Mouse (Mus musculus): ENCODE measurements around the gene Pgpep1. TPM values are rescaled to one million over a fixed set of nuclear protein-coding genes. Genes with fewer than 3 reads are reported as not detected.

Gene Pgpep1
- polyA plus RNA-seq, 1 experiment from 2014 or later: 84.2 TPM

DNA sequence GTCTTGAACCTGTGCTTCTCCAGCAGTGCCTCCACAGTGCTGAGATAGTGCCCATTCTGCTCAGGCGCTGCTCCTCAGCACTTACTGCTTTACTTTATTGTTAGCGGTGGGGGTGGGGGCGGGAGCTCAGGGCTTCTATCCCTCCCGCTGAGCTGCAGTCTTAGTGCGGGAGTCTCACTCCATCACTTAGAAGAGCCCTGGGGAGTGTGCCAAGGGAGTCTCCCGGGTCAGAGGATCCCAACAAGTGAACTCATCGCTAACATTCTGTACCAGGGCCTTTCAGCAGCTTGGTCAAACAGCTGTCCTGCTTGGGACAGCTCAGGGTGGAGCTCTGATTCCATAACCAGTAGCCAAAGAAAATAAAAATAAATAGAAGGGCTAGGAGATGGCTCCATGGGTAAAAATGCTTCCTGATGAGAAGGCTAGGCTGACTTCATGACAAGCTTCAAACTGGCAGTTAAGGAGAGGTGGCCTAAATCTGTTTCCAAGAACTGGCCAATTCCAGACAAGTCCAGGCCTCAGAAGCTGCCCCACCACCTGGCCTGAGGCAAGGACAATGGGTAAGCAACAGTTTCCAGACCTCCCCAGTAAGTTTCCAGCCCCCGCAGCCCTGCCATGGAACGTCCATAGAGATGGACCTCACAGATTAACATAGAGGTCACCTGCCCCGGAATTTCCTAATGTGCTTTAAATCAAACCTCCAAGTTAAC lies 11.6 kb upstream of the Pgpep1 start:
- peak overlapping the region; percentile 83; the same call in 1 of the 2 replicates for H3K27ac ChIP-seq
- H3K4me3 ChIP-seq (replicated peaks; ENCODE audit: low read depth, low read length): no peak overlapping the region
- peaks cover 3% of the 10 kb centered on the region; the same call in 1 of the 2 replicates for H3K36me3 ChIP-seq (ENCODE audit: insufficient read depth, low read length)
- no peak overlapping the region for H3K4me2 ChIP-seq (ENCODE audit: low read length)
- H3K9ac ChIP-seq (ENCODE audit: low read depth, low read length): no peak overlapping the region
- TF ChIP-seq CTCF (IDR thresholded peaks at IDR 0.05; ENCODE audit: low read depth): no peak
- H3K9me3 ChIP-seq (replicated peaks; ENCODE audit: low read length): no peaks in the 10 kb centered on the region
- WGBS: 60% methylated on average over 10 of the region's 10 CpGs
- H3K27me3 ChIP-seq (ENCODE audit: insufficient read depth, low read length): no peaks in the 10 kb centered on the region
- no peak for ATAC-seq (replicated peaks; ENCODE audit: low FRiP score, low read depth)
- DNase-seq (ENCODE audit: low spot score): no peak
- H3K4me1 ChIP-seq (replicated peaks; ENCODE audit: insufficient read depth, low read length): peaks cover 18% of the 10 kb centered on the region

- H3K9ac ChIP-seq (ENCODE audit: low read depth, low read length): no peak overlapping the region
- ATAC-seq (replicated peaks; ENCODE audit: low FRiP score, low read depth): no peak
- 47% methylated on average over 5 of the region's 5 CpGs for WGBS
- no peak for DNase-seq (ENCODE audit: low spot score)
- no peak for TF ChIP-seq CTCF (IDR thresholded peaks at IDR 0.05; ENCODE audit: low read depth)
- H3K36me3 ChIP-seq (ENCODE audit: insufficient read depth, low read length): no peaks in the 10 kb centered on the region
- no peak overlapping the region for H3K4me3 ChIP-seq (replicated peaks; ENCODE audit: low read depth, low read length)
- no peaks in the 10 kb centered on the region for H3K9me3 ChIP-seq (replicated peaks; ENCODE audit: low read length)
- H3K27me3 ChIP-seq (ENCODE audit: insufficient read depth, low read length): no peaks in the 10 kb centered on the region
- H3K4me1 ChIP-seq (replicated peaks; ENCODE audit: insufficient read depth, low read length): 0 out of 2 replicates have a peak, but pooled peaks cover 3% of the 10 kb centered on the region
- no peak overlapping the region for H3K4me2 ChIP-seq (ENCODE audit: low read length)
- H3K27ac ChIP-seq: 0 out of 2 replicates have a peak overlapping the region, but pooled peaks have one; percentile 31
Observed at GRCm38 (mm10) chr8:70667071-70667470, 6.9 kb upstream of the Pgpep1 start.

DNA sequence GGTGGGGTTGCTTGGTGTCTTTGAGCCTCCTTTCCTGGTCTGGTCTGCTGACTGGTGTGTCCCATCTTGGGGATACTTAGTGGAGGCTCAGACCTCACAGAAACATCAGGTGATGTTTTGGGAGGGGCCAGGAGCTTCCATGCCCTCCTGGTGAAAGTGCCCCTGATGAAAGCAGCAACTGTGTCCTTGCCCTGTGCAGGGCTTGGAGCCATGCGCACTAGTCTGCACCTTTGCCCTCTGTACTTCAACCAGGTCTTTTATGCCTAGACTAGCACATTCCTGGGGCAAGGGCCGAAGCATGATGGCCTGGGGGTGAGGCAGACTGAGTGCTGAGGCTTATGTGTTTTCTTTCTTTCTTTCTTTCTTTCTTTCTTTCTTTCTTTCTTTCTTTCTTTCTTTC lies 5.4 kb upstream of the Pgpep1 start:
- DNase-seq (ENCODE audit: low spot score) (peak; percentile 48), ATAC-seq (replicated peaks; ENCODE audit: low FRiP score, low read depth) (peak; percentile 91)
- Histone ChIP-seq H3K36me3 (ENCODE audit: insufficient read depth, low read length) (no peaks in the 10 kb centered on the region), H3K9me3 (replicated peaks; ENCODE audit: low read length) (no peaks in the 10 kb centered on the region), H3K4me2 (ENCODE audit: low read length) (no peak overlapping the region), H3K9ac (ENCODE audit: low read depth, low read length) (no peak overlapping the region), H3K4me3 (replicated peaks; ENCODE audit: low read depth, low read length) (no peak overlapping the region), H3K27me3 (ENCODE audit: insufficient read depth, low read length) (no peaks in the 10 kb centered on the region), H3K27ac (peak overlapping the region; percentile 48), H3K4me1 (replicated peaks; ENCODE audit: insufficient read depth, low read length) (no peaks in the 10 kb centered on the region)
- WGBS: 55% methylated on average over 2 of the region's 2 CpGs
- TF ChIP-seq CTCF (IDR thresholded peaks at IDR 0.05; ENCODE audit: low read depth): no peak

GRCm38 (mm10) chr8:70664631-70665030 lies 4.4 kb upstream of the Pgpep1 start:
- H3K27ac ChIP-seq: no peak overlapping the region
- H3K36me3 ChIP-seq (ENCODE audit: insufficient read depth, low read length): no peaks in the 10 kb centered on the region
- no peak for TF ChIP-seq CTCF (IDR thresholded peaks at IDR 0.05; ENCODE audit: low read depth)
- H3K27me3 ChIP-seq (ENCODE audit: insufficient read depth, low read length): no peaks in the 10 kb centered on the region
- 0 out of 2 replicates have a peak, but pooled peaks cover 3% of the 10 kb centered on the region for H3K4me1 ChIP-seq (replicated peaks; ENCODE audit: insufficient read depth, low read length)
- WGBS: 56% methylated on average over 3 of the region's 3 CpGs
- no peak overlapping the region for H3K4me2 ChIP-seq (ENCODE audit: low read length)
- ATAC-seq (replicated peaks; ENCODE audit: low FRiP score, low read depth): no peak
- no peak for DNase-seq (ENCODE audit: low spot score)
- H3K9me3 ChIP-seq (replicated peaks; ENCODE audit: low read length): no peaks in the 10 kb centered on the region
- H3K4me3 ChIP-seq (replicated peaks; ENCODE audit: low read depth, low read length): no peak overlapping the region
- H3K9ac ChIP-seq (ENCODE audit: low read depth, low read length): no peak overlapping the region

- no peak overlapping the region for H3K4me3 ChIP-seq (replicated peaks; ENCODE audit: low read depth, low read length)
- no peak for TF ChIP-seq CTCF (IDR thresholded peaks at IDR 0.05; ENCODE audit: low read depth)
- H3K27me3 ChIP-seq (ENCODE audit: insufficient read depth, low read length): no peaks in the 10 kb centered on the region
- no peak overlapping the region for H3K9ac ChIP-seq (ENCODE audit: low read depth, low read length)
- DNase-seq (ENCODE audit: low spot score) (no peak), ATAC-seq (replicated peaks; ENCODE audit: low FRiP score, low read depth) (no peak)
- 38% methylated on average over 4 of the region's 4 CpGs for WGBS
- H3K9me3 ChIP-seq (replicated peaks; ENCODE audit: low read length): no peaks in the 10 kb centered on the region
- H3K36me3 ChIP-seq (ENCODE audit: insufficient read depth, low read length): no peaks in the 10 kb centered on the region
- no peak overlapping the region for H3K4me2 ChIP-seq (ENCODE audit: low read length)
- peaks cover 7% of the 10 kb centered on the region for H3K4me1 ChIP-seq (replicated peaks; ENCODE audit: insufficient read depth, low read length)
- H3K27ac ChIP-seq: no peak overlapping the region
Observed at GRCm38 (mm10) chr8:70663691-70664090, 3.5 kb upstream of the Pgpep1 start.

DNA sequence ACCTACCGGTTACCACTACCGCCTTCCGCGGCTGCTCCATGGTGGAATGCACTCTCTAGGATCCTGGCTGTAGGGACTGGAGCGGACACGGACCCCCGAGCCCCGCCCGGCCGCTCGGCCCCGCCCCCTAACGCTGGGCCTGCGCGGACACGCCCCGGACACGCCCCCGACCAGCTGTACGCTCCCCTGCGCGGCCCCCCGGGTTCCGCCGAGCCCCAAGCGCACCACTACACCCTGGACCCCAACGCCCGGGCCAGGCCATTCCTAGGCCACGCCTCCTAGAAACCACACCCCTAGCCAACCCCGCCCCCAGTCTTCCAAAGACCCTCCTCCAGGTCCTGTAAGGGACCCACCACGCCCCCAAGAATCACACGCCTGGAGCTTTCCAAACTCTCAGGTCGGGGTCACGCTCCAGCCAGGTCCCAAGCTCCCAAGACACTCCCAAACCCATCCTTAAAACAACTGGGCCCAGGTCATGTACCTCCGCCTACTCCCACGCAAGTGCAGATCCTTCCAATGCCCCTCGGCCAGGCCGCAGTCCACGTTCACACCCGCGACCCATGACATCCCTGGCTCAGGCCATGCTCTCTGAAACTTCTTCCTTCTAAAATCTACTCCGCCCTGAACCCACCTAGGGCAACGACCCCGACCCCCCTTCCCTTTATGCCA lies 450 bp downstream of the Pgpep1 start:
- Histone ChIP-seq H3K9me3 (replicated peaks; ENCODE audit: low read length) (no peaks in the 10 kb centered on the region), H3K27me3 (ENCODE audit: insufficient read depth, low read length) (no peaks in the 10 kb centered on the region), H3K27ac (peak overlapping the region; percentile 95), H3K4me1 (replicated peaks; ENCODE audit: insufficient read depth, low read length) (peaks cover 17% of the 10 kb centered on the region), H3K4me2 (ENCODE audit: low read length) (peak overlapping the region; percentile 72), H3K4me3 (replicated peaks; ENCODE audit: low read depth, low read length) (peak overlapping the region; percentile 80), H3K9ac (ENCODE audit: low read depth, low read length) (peak overlapping the region; percentile 80), H3K36me3 (ENCODE audit: insufficient read depth, low read length) (peaks cover 15% of the 10 kb centered on the region)
- ATAC-seq (replicated peaks; ENCODE audit: low FRiP score, low read depth): peak; percentile 95
- 1% methylated on average over 44 of the region's 44 CpGs for WGBS
- no peak for TF ChIP-seq CTCF (IDR thresholded peaks at IDR 0.05; ENCODE audit: low read depth)
- peak; percentile 98 for DNase-seq (ENCODE audit: low spot score)
